Mouse (Mus musculus) urinary bladder, postnatal 10 days (tissue): ENCODE data around the gene Trpm3.
A peak's percentile ranks its signal among the peaks of the same experiment; 100 is the strongest.

Source experiments
- DNase-seq: peaks from one replicate; pipeline ENCODE4 v3.0.0; 2022; ENCODE audit warnings: low spot score

Gene Trpm3

DNA sequence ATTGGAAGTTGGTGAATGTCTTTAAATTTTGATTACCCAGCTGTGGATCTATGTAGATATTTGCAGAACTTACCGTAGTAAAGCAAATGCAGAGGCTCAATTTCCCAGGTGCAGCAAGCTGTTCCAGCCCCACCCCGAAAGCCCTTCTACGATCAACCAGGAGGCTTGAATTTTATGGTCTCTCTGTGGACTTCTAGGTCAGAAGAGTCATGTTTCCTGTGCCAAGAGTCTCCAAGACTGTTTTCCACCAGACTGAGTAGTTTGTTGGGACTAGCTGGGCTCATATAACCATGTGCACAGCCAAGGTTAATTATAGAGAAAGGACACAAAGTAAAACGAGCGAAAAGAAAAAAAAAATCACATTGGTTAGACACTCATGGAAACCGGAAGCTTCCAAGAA, 364.6 kb downstream of the Trpm3 start:
- no peak for DNase-seq

DNA sequence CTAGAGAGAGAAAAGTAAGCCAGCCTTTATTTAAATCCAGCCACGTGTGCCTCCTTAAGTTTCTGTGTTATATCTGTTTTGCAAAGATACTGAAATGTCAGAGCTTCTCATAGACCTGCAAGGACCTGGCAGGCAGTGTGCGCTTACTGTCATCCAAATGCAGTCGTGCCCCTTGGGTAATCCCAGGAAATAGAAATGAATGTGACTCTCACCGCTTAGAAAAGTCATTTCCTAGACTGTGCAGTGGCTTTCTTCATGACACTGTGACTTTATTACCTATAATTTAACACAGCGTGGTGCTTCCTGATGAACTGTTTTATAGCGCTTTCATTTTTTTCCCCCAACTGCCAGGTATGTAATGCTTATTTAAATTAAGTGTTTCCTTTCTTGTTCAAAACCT, 379.7 kb downstream of the Trpm3 start:
- DNase-seq = no peak

DNA sequence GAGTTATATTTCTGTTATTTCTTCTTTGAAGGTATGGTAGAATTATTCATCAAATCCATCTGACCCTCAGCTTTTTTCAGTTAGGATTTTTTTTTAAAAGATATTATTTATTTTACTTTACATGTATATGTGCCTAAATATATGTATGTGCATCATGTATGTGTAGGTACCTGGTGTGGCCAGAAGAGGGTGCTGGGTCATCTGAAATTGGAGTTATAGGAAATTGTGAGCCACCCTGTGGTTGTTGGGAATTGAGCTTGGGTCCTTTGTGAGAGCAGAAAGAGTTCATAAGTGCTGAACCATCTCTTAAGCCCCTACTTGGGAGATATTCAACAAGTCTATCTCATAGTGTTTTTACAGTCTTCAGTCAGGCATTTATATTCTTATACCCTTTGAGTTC, 389.1 kb downstream of the Trpm3 start:
- DNase-seq = no peak

DNA sequence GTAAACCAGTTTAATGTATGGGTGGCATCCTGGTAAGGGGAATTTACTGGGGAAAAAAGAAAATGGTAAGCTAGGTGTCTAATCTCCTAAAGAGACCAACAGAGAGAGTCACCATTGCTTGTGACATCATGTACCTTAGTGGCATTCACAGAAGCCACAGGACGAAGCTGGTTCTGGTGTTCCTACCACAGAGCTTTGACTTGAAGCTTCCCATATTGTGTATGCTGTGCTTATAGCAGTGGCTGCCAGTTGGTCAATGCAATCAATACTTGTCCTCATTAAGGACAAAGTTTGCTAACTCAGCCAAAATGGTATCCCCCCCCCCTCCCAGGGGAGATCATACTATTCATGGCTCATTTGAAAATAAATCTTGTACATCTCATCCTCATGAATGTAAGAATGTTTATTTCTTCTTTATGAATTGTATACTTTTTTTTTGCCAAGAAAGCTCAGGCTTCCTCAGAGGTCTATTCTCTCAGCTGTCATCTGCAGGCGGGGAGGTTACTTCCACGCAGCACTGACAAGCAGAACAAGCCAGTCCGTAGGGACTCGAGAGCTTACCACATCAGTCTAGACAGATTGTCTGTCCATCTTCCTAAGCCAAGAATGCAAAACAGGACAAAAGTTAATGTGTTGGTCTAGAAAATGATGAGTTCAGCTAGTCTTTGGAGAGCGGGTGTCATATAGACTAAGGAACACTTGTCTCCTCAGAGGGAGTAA, 404.3 kb downstream of the Trpm3 start:
- DNase-seq = no peak

DNA sequence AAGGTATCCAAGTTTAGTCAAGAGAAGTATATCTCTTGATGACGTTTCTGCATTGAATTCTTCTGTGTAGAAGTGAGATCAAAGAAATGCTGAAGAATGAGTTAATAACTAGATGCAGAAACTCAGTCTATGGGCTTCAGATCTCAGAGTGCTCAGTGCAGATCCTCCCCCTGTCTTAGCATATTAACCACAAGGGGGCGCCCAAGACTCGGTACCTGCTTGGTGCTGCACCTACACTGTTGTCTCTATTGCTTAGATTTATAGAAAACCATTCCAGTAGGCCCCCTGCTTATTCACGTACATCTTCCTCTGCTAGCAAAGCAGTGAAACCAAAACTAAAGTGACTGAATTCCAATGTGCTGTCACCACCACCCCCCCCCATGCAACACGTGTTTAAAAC, 413.3 kb downstream of the Trpm3 start:
- peak; percentile 12 for DNase-seq

DNA sequence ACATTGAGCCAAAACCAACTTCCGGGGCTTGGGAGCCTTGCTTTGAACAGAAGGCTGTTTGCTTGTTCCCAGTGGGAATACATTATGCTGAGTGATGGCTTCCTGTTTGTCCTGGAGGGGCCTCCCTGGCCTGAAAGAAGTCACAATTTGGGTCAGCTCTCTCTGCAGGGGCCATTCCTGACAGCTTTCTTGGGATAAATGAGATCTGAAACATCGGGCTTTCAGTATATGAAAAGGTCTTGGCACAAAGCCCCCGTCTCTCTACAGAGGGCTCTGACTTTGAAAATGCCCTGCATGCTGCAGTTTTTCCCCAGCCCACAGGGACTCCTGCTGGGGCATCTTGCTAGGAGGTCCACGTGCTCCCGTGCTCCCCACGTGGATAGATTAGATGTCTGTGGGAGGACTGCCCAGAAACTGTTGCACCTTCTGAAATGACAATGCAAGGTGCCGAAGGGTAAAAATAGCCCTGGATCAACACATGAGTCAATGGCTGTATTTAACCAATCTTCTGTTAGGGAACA, 415.6 kb downstream of the Trpm3 start:
- DNase-seq = no peak

DNA sequence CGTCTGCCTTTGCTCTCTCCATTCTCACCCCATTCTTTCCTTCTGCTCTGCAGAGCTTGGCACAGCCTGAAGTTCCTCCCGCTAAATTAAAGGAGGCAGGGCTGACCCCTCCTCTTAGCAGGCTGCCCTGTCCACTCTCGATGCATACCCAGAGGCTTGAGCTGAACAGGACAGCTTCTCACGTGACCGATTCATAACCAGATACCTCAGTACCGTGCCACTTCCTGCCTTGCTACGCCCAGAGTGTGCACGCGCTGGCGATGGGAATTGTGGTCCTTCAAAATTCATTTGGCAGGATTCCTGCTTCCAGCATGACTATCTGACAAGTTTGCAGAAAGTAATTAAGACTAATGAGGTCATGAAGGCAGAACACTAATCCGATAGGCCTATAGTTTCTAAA, 433.6 kb downstream of the Trpm3 start:
- DNase-seq = no peak

DNA sequence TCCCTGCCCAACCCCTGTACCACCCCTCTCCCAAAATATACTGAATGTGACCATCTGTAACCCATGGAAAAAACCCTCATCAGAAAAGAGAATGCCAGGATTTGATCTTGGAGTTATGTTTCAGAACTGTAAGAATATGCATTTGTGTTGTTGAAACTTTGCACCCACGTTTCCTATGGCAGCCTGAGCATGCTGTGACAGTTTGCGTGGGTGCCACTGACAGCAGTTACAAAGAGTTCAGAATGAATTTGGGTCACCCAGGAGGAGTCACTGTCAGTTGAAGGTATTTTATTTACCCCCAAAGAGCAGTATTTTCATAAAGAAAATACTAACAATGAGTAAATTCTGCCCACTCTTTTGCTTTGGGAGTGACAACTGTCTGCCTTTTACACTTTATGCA, 434.0 kb downstream of the Trpm3 start:
- DNase-seq = no peak

DNA sequence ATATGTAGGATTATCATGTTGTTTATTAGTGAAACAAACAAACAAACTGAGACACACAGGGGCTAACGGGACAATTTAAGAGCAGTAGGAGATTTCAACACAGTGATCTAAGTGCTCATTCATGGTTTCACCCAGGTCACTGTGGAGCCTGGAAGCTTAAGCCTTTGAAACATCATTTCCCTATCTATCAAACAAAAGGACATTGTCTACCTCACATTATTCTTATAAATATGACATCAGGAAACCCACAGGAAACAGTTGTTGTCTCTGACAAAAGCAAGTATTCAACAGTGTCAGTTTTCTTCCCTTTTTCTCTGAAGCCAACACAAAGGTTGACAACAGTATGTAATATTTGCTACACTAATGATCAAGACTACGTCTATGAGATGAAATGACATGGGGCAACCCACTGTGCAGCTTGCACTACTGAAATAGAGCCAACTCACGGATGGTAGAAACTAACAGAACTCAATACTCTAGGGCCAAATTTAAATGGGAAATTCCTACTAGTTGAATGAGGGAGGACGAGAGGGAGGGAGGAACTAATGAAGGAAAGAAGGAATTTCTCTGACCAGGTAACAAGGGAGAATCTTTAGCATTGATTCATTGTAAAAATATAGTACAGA, 443.4 kb downstream of the Trpm3 start:
- no peak for DNase-seq

DNA sequence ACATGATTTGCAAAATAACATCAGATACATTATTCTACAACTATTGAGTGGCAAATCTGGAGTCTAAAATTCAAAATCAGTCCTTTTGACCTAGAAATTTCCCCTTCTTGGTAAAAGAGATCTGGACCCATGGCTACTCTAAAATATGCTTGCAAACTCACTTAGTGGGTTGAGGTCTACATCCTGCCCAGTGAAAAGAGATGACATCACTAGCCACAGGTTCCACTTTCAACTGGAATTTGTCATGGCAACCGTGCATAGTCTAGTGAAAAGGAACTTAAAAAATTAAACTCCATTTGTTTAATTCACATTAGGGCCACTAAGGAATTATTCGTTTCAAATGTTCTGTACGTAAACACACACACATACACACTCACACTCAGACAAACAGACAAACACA, 455.6 kb downstream of the Trpm3 start:
- DNase-seq = no peak

DNA sequence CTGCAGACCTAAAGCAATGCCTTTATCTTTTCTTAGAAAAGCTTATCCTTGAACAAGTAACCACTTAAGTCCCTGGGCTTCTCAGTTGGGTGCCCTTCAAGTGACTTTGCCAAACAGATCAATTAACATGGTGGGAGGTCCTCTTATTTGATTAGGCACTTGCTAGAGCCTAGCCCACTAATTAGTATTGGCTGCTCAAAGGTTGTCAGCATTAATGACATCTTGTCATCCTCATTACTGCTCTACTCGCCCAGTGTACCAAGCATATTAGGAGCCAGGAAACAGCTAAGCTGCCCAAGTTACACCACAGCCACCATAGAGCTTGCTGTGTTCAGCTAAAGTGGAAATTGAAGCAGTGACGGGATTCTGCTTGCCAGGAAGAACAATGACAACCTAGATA, 456.4 kb downstream of the Trpm3 start:
- no peak for DNase-seq

DNA sequence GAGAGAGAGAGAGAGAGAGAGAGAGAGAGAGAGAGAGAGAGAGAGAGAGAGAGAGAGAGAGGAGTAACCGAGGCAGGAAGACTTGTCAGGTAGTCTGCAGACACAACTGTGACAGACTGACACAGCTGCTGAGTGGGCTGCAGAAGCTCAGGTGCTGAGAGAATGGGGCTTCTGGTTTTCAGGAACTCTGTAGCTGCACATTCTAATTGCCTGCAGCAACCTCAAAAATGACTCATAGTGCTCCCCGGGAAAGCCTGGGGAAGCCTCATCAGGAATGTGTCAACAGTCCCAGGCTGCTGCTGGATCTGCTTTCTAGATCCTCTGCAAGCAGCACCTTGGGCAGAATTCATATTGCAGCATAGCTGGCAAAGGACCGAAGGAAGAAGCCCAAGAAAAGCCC, 457.9 kb downstream of the Trpm3 start:
- DNase-seq = no peak

DNA sequence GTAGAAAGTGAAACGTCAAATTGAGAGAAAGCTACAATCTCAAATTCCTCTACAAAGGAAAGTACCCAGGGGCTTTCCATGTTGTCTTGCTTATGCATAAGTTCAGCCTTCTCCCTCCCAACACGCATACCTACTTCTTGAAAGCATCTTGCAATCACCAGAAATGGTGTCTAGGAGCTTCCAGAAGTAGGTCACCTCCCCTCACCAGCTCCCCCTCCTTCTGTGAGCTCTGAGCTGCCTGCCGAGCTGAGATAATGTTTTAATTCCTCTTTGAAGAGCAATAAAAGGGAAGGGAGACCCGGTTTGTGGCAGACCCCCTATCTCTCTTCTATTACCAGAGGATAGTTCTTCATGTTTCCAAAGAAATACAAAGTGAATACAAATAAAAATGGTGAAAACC, 465.5 kb downstream of the Trpm3 start:
- no peak for DNase-seq

DNA sequence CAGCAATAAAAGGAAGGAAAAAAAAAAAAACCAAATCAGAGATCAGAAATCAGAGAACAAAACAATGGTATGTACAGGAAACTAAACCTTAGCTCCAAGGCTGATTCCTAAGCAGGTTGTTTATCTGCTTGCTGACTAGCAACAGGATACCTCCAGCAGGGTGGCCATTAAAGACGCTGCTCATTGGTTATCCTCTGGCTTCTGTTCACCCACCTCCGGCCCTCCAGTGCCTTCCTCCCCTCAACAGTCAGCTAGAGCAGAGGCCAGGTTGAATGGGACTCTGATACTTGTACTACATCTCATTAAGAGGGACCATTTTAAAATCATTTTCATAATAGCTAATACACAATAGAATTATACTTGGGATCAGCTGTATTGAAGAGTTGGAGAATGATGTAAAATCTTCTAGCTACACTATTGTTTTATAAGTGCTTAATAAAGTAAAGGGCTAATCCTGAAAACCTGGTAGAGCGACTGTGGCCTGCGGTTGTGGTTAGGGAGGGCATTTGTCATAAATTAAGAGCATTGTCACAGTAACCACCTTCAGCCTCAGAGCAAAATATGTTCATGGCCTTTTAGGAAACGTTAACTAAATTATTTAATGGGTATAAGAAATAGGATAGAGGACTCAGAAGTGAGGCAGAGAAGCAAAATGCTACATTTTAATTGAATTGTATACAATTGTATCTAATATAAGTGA, 469.3 kb downstream of the Trpm3 start:
- DNase-seq = no peak

DNA sequence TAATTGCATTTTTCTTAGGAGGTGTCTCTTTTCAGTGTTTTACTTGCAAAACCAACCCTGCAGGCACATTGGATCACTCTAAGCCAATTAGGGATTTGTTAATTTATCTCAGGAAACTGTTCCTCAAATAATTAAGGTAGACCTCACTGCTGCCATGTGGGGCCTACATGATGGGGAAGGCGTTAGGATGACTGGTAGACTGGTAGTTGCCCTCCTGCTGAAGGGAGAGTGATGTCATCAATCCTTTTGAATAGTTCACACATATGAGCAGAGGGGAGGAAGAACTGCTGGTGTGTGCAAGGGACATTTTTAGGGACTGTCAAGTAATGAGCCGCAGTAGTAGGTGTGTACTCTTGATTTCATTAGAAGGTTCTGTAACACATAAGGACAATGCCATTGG, 472.8 kb downstream of the Trpm3 start:
- no peak for DNase-seq

DNA sequence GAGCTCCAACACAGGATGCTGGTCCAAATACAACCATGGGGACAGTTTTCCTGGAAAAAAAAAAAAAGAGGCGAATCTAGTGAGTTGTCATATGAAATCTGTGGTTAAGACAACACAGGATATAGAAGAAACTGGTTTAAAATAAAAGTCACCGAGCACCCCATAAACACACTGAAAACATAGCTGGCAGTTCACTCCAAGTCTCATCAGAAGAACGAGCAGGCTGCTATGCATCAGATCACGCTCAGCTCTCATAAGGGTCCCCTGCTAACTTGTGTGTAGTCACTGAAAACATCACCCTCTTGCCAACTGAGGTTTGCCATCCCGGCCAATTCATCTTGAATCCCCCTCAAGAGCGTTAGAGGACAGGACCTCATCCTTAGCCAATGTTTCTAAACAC, 476.5 kb downstream of the Trpm3 start:
- no peak for DNase-seq

DNA sequence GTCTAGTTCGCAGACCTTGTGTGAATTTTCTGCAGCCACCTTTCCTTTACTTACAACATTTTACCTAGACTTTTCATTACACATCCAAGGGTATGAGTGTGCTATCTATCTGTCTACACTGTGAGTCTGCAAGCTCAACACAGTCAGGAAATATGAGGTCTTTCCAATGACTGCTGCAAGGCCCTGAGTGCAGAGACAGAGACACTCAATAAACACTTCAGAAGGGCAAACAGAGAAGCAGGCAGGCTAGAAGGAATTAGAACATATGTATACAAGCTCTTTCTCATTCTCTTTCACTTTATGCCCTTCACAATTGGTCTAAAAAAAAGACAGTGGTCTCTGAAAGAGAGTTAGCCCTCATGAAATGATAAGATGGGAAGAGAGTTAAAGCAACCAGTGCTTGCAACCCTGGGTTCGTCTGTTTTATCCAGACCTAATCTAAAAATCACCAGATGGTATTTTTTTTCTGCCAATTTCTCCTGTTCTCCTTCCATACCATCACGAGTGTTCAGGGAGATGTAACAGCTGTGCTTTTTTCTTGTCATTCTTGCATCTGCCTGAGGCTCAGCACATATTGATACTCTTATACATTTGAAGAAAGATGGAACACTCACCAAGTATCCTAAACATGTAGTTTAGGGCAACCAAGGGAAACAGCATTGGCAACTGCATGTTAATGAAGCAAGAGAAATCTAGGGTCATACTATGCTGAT, 486.1 kb downstream of the Trpm3 start:
- DNase-seq = no peak

DNA sequence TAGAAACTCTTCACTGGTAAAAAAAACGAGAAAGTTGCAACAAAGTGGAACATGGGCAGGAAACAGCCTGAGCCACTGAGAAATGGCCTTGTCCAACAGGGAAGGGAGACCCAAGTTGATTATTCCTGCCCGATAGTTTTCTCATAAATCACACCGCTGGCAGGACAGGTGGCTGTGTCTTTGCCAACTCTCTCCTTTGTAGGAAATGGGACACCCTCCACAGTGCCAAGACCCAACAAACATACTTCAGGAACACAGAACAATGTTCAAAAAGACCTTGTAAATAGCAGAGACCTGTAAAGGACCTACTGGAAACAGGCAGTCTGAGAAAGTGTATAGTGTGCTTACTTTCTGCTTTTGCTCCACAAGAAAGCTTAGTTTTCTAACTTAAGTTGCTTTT, 490.0 kb downstream of the Trpm3 start:
- DNase-seq = no peak

DNA sequence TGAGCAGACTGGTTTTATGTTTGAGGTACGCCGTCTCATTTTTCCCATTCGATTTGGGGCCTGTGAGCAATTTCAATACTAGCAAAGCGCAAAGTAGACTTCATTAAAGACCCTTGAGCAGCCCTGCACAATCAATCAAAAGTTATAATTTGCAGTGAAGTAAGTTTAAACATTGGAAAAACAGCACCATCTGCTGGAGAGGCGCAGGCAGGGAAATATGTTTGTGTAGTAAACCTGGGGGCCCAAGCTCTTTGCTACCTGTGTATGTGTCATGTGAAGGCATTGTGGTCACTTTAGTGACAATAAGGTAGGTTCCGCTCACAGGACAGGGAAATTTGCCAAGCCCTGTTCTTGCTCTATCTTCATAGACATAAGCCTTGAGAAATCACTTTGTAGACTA, 492.5 kb downstream of the Trpm3 start:
- DNase-seq = no peak

DNA sequence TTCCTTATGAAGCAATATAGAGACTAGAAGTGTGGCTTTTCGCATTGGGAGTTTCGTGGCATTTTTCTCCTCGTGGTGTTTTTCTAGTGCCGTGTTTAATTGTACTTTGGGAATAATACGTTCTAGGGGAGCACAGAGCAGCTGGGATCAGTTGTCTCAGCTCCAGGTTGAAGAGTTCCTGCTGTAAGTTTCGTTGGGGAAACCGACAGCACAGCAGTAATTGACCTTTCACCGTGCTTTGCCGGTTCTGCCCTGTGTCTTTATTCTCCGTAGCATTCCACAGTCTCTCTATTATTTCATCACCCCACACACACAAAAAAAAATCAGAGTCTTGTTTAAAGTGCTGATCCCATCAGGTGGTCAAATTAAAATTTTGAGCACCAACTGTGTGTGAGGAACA, 496.8 kb downstream of the Trpm3 start:
- DNase-seq = no peak

DNA sequence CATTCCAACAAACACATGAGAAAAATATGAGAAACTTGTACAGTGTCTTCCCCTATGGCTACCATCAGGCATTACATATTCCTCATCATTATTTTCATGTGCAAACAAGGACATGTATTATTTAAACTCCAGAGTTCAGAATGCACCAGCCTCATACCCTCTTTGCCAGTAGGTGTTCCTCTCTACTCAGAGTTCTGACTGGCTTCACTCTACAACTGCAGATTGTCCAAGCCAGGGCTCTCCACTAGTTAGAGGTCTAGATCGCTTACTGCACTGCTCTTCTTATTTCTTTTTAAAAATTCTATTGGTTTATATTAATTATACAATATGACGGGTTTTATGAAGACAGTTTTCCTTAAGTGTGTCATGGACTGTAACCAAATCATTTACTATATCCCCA, 498.9 kb downstream of the Trpm3 start:
- no peak for DNase-seq

DNA sequence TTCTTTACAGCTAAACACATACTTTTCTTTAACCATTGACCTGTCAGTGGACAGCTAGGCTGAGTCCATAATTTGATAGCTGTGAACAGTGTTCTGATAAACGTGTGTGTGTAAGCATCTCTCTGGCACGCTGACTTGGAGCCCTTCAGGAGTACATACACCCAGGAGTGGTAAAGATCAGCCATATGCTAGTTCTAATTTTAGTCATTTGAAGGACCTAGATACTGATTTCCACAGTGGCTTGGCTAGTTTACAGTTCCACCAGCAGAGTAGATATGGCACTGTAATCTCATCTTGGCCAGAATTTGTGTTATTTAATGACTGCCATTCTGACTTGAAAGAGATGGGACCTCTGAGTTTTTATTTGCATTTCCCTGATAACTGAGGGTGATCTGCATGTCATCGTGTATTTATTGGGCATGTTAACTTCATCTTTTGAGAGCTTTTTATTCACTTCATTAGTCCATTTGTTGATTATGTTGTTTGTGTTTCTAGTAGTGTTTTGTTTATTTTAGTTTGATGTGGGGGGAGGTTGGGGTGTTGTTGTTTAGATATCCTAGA, 499.6 kb downstream of the Trpm3 start:
- no peak for DNase-seq
